Mouse (Mus musculus) embryonic facial prominence, embryonic 13.5 days (tissue): ENCODE results near the gene Gas7. TPM values are rescaled to one million over a fixed set of nuclear protein-coding genes. Genes with fewer than 3 reads are reported as not detected.

Source experiments
- ATAC-seq: fragments of 200-750 bp; cut with Nextera tagmentation; 2 replicates; pipeline ENCODE4 v1.8.0; 2017; ENCODE audit warnings: low read depth; ENCODE audit not compliant: insufficient number of reproducible peaks, insufficient read depth, low FRiP score, low TSS enrichment
- H3K27ac ChIP-seq: fragments of 300-500 bp; sonication (generic); 2 replicates; pipeline ENCODE4 v1.5.1; 2015; ENCODE audit warnings: moderate library complexity, mild to moderate bottlenecking, inconsistent platforms
- H3K27me3 ChIP-seq: fragments of 300-500 bp; sonication (generic); 2 replicates; pipeline ENCODE4 v1.6.1; 2015; ENCODE audit warnings: mild to moderate bottlenecking, inconsistent platforms
- H3K36me3 ChIP-seq: fragments of 300-500 bp; sonication (generic); 2 replicates; pipeline ENCODE4 v1.6.1; 2015; ENCODE audit warnings: mild to moderate bottlenecking, inconsistent platforms
- H3K4me1 ChIP-seq: fragments of 300-500 bp; sonication (generic); 2 replicates; pipeline ENCODE4 v1.6.1; 2015; ENCODE audit warnings: inconsistent platforms
- H3K4me2 ChIP-seq: fragments of 300-500 bp; sonication (generic); 2 replicates; pipeline ENCODE4 v1.6.1; 2015; ENCODE audit warnings: moderate library complexity, mild to moderate bottlenecking, inconsistent platforms
- H3K4me3 ChIP-seq: fragments of 300-500 bp; sonication (generic); 2 replicates; pipeline ENCODE4 v1.5.1; 2015; ENCODE audit warnings: mild to moderate bottlenecking, inconsistent platforms
- H3K9ac ChIP-seq: fragments of 300-500 bp; sonication (generic); 2 replicates; pipeline ENCODE4 v1.6.1; 2015; ENCODE audit warnings: mild to moderate bottlenecking, inconsistent platforms
- H3K9me3 ChIP-seq: fragments of 300-500 bp; sonication (generic); 2 replicates; pipeline ENCODE4 v1.6.1; 2016; ENCODE audit warnings: inconsistent platforms
- WGBS: fragments of 180-500 bp; shearing (Covaris S2); methylation state at CpG from one replicate; pipeline ENCODE4 v1.1.7; 2015; ENCODE audit warnings: mixed read lengths; 5-methylcytosine and 5-hydroxymethylcytosine counted together
- polyA plus RNA-seq: library from polyadenylated mRNA; unstranded; fragments of >200 nt; fragmentation: Nextera tagmentation; extraction: Ambion mirVana; gene quantifications from 2 replicates; pipeline ENCODE4 v1.2.1, GENCODE M21; 2015

Gas7 gene
- polyA plus RNA-seq, 1 experiment from 2014 or later = 9.3 TPM

- H3K27me3 ChIP-seq = no peaks in the 10 kb centered on the region
- no peak for ATAC-seq
- 65% methylated on average over 3 of the region's 3 CpGs for whole genome bisulfite sequencing
- H3K4me2 ChIP-seq = no peak overlapping the region
- no peak overlapping the region for H3K27ac ChIP-seq
- H3K36me3 ChIP-seq = no peaks in the 10 kb centered on the region
- H3K9me3 ChIP-seq = no peaks in the 10 kb centered on the region
- no peak overlapping the region for H3K9ac ChIP-seq
- H3K4me1 ChIP-seq = no peaks in the 10 kb centered on the region
- no peak overlapping the region for H3K4me3 ChIP-seq
Measured at GRCm38 (mm10) chr11:67734597-67734996, 279.4 kb downstream of the Gas7 start.

DNA sequence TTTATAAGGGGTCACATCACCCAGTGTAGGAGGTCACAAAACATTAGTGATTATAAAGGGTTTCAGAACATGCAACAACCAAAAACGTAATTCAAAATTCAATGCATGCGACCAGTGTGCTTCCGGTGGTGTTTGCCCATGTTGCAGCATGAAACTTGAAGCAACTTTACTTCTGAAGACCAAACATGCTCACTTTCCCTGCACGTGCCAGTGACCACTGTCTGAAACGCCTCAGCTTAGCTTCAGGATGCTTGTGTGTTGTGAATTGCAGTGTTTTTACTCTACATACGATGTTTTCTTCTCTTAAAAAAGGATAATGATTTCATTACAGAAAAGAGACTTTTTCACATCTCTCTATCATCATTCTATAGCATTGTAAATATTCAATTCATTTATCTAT is 283.1 kb downstream of the Gas7 start:
- no peak overlapping the region for H3K27ac ChIP-seq
- H3K9ac ChIP-seq = no peak overlapping the region
- H3K36me3 ChIP-seq = no peaks in the 10 kb centered on the region
- ATAC-seq = no peak
- H3K27me3 ChIP-seq = no peaks in the 10 kb centered on the region
- H3K9me3 ChIP-seq = no peaks in the 10 kb centered on the region
- 84% methylated on average over 6 of the region's 6 CpGs for WGBS
- no peak overlapping the region for H3K4me2 ChIP-seq
- no peaks in the 10 kb centered on the region for H3K4me1 ChIP-seq
- no peak overlapping the region for H3K4me3 ChIP-seq

Other genes starting within 250 kb of the Gas7 start
- gene Myh4, start 217.4 kb upstream of the Gas7 start, polyA plus RNA-seq = 0.04 and 0.06 TPM in 2 replicates
- 2.2 and 2.8 TPM in 2 replicates for gene Myh8, start 178.3 kb upstream of the Gas7 start, polyA plus RNA-seq
- gene Myh13, start 133.8 kb upstream of the Gas7 start, polyA plus RNA-seq = 0.04 and 0.15 TPM in 2 replicates
- gene Rcvrn, start 239.9 kb downstream of the Gas7 start, polyA plus RNA-seq = not detected in 2 replicates